Mouse (Mus musculus): ENCODE results near the gene Ccdc88c. TPM values are rescaled to one million over a fixed set of nuclear protein-coding genes. Genes with fewer than 3 reads are reported as not detected.
A peak's percentile ranks its signal among the peaks of the same experiment; 100 is the strongest.

The Ccdc88c gene
- total RNA-seq, 2 experiments from 2014 or later: 49.5 to 57.8 TPM

- DNase-seq: no peak
Observed at GRCm38 (mm10) chr12:100997830-100998563, 30.9 kb downstream of the Ccdc88c start.

- DNase-seq: no peak
Observed at GRCm38 (mm10) chr12:100996378-100996898, 32.4 kb downstream of the Ccdc88c start.

DNA sequence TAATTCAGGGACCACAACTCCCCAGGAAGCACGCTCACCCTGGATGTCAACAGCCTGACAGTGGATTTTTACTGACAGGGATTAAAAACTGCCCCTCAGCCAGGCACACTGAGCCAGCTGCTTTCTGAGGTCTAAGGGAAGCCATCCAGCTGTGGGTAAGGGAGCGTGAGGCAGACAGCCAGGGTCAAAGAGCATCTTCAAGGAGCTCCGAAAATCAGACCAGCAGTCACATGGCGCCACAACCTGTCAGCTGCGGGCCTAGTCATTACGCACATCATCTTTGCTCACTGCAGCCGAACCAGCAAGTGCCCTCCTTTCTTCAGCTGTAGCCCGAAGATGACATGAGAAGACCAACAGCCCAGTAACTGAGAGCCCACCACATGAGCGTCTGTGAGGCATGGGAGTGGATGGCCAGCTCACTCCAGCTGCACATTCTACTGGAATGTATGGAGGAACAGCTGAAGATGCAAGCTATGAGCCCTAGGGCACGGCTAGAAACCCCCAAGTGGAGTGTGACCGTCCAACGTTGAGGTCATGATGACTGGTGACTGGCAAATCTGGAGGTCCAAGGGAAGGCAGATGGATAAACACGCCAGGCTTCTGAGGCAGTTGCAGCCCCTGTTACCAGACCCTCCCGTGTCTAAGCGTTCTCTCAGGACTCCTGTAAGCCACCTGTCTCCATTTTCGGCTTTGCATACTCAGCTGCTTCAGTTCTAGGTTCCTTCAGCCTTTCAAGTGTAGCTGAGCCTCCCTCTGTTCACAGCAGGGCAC is 33.1 kb downstream of the Ccdc88c start:
- DNase-seq: no peak

DNA sequence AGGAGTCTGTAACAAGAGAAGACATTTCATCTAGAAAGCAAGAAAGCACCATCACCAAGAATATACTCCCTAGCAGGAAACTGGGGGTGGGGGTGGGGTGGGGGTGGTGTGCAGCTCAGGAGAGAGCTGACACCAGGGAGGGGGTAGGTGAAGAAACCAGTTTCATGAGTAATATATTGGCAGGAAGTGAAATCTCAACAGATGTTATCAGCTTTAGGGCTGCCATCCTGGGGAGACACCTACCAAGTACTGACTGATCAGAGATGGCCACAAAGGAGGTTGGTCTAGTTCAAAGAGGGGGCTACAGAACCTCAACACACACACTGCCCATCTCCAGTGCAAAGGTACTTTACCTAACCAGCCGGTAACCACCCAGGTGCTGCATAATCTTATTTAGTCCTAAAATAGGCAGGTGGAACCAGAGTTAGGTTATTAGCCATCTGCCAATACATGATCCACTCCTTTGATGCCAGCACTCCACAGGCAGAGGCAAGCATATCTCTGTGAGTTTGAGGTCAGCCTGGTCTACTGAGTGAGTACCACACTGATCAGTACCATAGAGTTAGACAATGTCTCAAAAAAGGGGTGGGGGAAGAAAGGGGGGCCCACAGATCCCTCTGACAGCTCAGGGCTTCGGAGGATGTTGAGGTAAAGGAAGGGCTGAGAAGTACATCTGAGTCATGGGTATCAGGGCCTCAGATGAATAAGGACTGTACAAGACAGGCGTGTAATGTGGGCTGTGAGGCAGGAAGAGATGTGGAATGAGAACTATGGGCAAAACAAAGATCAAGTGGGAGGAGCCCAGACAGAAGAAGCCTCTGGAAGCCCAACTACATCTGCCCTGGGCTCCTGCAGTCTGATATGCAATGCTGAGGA is 34.5 kb downstream of the Ccdc88c start:
- no peak for DNase-seq

- DNase-seq: no peak
Observed at GRCm38 (mm10) chr12:100993146-100993545, 35.7 kb downstream of the Ccdc88c start.

GRCm38 (mm10) chr12:100992505-100992904 is 36.4 kb downstream of the Ccdc88c start:
- no peak for DNase-seq

GRCm38 (mm10) chr12:100991119-100991518 is 37.7 kb downstream of the Ccdc88c start:
- no peak for DNase-seq

GRCm38 (mm10) chr12:100990291-100990690 is 38.6 kb downstream of the Ccdc88c start:
- no peak for DNase-seq

DNA sequence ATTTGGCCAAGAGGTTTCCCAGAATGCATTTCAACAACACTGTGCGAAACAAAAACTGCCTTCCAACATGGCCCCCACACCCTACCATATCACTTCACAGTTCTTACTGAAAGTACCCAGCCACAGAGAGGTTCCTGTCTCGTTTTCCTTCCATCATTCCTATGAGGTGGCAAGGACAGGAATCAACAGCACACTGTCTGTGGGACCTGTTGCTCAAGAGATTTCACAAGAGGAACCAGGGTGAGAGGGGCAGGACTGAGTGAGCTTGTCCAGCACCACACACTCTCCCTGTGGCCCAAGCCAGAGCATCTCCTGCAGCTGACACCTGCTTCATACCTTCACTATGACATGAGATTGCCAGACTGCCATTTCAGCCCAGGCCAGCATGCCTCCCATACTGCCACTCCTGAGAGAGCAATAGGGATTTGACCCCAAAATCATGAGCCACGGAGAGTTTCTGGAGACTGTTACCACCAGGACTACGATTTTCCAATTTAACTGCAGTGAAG is 39.0 kb downstream of the Ccdc88c start:
- no peak for DNase-seq

DNA sequence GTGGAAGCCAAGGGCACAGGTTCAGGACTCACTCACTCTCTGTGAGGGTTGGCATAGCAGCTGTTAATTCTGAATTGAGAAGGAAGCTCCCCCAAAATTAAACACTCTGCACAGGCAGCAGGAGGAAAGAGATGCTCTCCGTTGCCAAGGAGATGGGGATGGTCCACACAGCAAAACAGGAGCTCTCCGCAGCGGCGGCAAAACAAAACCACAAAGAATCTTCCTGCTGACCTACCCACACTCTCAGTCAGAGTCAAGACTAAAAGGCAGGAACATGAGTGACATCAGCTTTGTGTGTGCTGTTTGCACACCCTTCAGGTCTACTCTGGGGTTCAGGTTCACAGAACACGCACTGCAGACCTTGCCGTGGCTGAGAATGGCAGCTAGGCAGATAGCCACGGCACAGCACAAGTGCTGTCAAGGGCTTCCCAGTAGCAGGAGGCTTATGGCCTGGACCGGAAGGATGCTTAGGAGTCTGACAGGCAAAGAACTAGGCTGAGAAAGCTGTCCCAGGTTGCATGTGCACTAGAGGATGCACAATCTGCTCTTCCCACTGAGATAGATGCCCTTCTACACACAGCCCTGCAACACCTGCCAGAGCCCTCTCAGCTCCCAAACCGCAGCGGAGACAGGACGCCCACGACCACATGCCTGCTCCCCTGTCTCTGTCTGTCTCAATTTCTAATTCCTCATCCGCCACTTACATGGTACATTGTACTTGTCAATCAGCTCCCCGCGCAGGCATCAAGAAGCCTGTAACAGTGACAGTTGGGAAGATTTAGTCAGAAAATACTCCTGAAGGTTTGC is 40.3 kb downstream of the Ccdc88c start:
- DNase-seq: no peak

DNA sequence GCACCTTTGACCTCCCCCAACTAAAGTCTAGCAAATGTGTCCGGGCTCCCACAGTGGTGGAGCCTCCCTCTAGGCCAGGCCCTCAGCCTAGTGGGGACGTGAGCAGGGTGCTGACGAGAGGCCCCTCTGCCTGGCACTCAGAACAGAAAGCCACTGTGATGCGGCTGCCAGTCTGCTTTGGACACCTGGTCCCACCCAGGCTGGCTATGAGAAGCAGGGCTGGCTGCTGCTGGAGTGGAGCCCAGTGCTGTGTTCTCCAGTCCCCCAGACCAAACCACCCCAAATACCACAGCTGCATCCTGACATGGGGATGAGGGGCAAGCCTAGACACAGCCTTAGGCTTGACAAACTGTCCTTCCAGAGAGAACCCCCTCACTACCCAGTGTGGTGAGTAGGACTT is 42.4 kb downstream of the Ccdc88c start:
- no peak for DNase-seq

DNA sequence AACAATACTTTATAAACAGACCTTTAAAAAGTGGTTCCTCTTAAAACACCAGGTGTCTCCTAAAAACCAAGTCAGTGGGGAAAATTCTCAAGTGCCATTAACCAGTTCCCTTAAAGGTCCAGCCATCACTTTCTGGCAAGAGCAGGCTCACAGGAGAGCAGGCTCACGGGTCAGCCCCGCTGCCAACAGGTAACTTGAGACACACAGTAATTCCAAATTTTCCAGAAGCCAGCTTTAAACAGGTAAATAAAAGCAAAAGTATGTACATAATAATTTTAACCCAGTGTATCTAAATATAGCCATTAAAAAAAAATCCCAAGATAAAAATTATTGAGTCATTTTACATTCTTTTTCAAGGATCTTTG is 43.1 kb downstream of the Ccdc88c start:
- no peak for DNase-seq

GRCm38 (mm10) chr12:100985050-100985792 is 43.6 kb downstream of the Ccdc88c start:
- no peak for DNase-seq

- no peak for DNase-seq
Observed at GRCm38 (mm10) chr12:100983565-100983964, 45.3 kb downstream of the Ccdc88c start.

- no peak for DNase-seq
Observed at GRCm38 (mm10) chr12:100982217-100982616, 46.6 kb downstream of the Ccdc88c start.

GRCm38 (mm10) chr12:100980551-100981008 is 48.3 kb downstream of the Ccdc88c start:
- peak; percentile 18 for DNase-seq

DNA sequence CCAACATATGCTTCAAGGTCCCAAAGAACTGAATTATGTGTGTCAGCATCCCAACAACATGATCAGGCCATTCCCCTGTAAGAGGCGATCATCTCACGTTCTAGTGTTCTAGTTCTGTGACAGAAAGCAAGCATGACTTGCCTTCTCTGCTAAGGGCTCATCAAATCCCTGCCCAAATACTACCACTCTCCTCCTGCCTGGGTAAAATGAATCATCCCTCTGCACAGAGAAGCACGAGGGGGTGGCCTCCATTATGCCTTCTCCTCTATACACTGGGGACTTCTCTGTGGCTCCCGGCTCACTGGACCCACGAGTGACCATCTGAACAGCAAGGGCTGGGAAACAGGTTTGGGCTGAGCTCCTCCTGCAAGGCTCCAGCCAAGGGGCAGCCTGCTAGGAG is 49.2 kb downstream of the Ccdc88c start:
- no peak for DNase-seq

DNA sequence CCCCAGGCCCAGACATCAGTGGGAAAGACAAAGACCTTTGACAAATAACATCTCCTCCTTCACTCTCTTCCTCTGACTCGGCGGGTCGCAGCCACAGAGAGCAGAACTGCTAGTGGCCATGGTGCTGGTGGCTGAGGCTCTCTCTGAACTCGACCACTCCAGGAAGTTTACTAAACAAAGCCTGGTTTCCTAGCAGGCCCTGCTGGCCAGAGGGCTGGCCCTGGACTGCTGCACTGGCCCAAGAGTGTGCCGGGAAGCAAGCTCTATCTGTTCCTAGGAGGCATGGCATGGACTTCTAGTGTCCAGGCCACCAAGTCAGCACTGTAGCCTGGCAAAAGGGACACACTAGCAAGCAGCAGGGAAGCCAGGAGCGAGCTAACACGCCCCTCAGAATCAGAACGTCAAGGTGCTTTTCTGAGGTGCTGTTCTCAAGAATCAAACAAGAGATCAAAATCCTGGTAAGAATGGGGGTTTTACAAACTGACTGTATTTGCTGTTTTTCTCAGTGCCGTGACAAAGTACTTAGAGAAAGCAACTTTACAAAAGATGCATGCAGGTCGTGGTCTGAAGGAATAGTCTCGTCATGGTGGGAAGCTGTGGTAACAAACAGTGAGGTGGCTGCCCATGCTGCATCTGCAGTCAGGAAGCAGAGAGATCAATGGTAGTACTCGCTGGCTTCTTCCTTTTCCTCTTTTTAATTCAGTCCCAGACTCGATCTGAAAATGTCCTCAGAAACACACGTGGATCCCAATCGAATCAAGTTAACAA is 50.7 kb downstream of the Ccdc88c start:
- no peak for DNase-seq

DNA sequence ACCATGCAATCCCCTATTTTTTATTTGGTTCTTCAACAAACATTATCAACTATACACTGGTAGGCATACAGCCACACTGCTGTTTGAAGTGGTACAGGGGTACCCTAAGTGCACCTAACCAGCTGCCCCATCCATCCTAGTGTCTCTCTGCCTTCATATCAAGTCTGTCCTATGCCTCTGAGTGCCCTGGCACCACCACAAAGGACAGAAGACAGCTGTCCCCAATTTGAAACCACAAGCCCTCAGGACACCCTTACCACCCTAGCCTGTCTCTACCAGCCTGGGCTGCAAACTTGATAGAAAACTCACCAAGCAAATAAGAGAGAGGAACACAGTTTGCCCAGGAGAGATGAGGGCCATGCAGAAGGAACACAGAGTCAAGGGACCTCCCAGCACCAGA is 51.3 kb downstream of the Ccdc88c start:
- DNase-seq: no peak

GRCm38 (mm10) chr12:100969808-100970207 is 59.0 kb downstream of the Ccdc88c start:
- DNase-seq: no peak
